Mouse (Mus musculus) hindbrain, embryonic 11.5 days (tissue): ENCODE results near the gene Neurod6. TPM values are rescaled to one million over a fixed set of nuclear protein-coding genes. Genes with fewer than 3 reads are reported as not detected.
A peak's percentile ranks its signal among the peaks of the same experiment; 100 is the strongest.

Experiments
- ATAC-seq: fragments of 200-750 bp; cut with Nextera tagmentation; 2 replicates; pipeline ENCODE4 v1.8.0; 2017; ENCODE audit warnings: mild to moderate bottlenecking, moderate TSS enrichment, moderate library complexity; ENCODE audit not compliant: low FRiP score
- DNase-seq: peaks from one replicate; pipeline ENCODE4 v3.0.0-alpha.2; 2015; ENCODE audit warnings: low spot score
- H3K27ac ChIP-seq: fragments of 300-500 bp; sonication (generic); 2 replicates; pipeline ENCODE4 v1.5.1; 2014; ENCODE audit warnings: mild to moderate bottlenecking, low read depth, low read length
- H3K27me3 ChIP-seq: fragments of 300-500 bp; sonication (generic); 2 replicates; pipeline ENCODE4 v1.6.1; 2014; ENCODE audit warnings: mild to moderate bottlenecking, low read length, moderate library complexity, mixed read lengths; ENCODE audit not compliant: control insufficient read depth, insufficient read depth
- H3K36me3 ChIP-seq: fragments of 300-500 bp; sonication (generic); 2 replicates; pipeline ENCODE4 v1.6.1; 2014; ENCODE audit warnings: mild to moderate bottlenecking, low read length, moderate library complexity, mixed read lengths; ENCODE audit not compliant: control insufficient read depth, insufficient read depth
- H3K4me1 ChIP-seq: fragments of 300-500 bp; sonication (generic); replicated peaks from 2 replicates; pipeline ENCODE4 v1.6.1; 2014; ENCODE audit warnings: low read length, mixed read lengths; ENCODE audit not compliant: control insufficient read depth, insufficient read depth
- H3K4me2 ChIP-seq: fragments of 300-500 bp; sonication (generic); replicated peaks from 2 replicates; pipeline ENCODE4 v1.6.1; 2014; ENCODE audit warnings: mild to moderate bottlenecking, low read depth, low read length
- H3K4me3 ChIP-seq: fragments of 300-500 bp; sonication (generic); 2 replicates; pipeline ENCODE4 v1.5.1; 2014; ENCODE audit warnings: low read depth, low read length
- H3K9ac ChIP-seq: fragments of 300-500 bp; sonication (generic); 2 replicates; pipeline ENCODE4 v1.6.1; 2014; ENCODE audit warnings: low read depth, low read length
- H3K9me3 ChIP-seq: fragments of 300-500 bp; sonication (generic); 2 replicates; pipeline ENCODE4 v1.6.1; 2016; ENCODE audit warnings: low read length; ENCODE audit not compliant: control insufficient read depth
- WGBS: fragments of 180-500 bp; shearing (Covaris S2); extraction: QIAGEN DNeasy Blood & Tissue Kit; methylation state at CpG from one replicate; pipeline ENCODE4 v1.1.7; 2014; 5-methylcytosine and 5-hydroxymethylcytosine counted together
- polyA plus RNA-seq: library from polyadenylated mRNA; unstranded; fragments of >200 nt; fragmentation: Nextera tagmentation; extraction: Ambion mirVana; gene quantifications from 2 replicates; pipeline ENCODE4 v1.2.1, GENCODE M21; 2014

Neurod6 gene
- polyA plus RNA-seq, 1 experiment from 2014 or later = 0.36 TPM

DNA sequence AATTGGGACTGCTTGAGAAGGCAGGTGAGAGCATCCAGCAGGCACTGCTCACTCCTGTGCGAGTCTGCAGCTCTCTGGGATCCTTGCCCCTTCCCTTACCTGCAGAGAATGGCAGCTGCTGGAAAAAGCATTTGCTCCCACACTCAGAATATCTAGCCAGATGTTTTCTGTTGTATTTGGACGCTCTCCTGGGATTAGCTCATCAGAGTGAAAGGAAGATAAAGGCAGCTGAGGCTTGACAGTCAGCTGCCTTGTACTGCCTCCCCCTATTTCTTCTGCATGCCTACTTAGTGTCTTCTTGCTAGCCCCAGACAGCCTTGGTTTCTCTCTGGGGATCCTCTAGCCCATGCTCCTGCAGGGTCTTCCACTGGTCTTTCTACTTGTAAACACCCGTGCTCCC lies 31.1 kb downstream of the Neurod6 start:
- H3K4me2 ChIP-seq = no peak overlapping the region
- no peak overlapping the region for H3K4me3 ChIP-seq
- ATAC-seq (no peak), DNase-seq (no peak)
- H3K27ac ChIP-seq = no peak overlapping the region
- no peak overlapping the region for H3K9ac ChIP-seq
- no peaks in the 10 kb centered on the region; the same call in 1 of the 2 replicates for H3K4me1 ChIP-seq
- H3K9me3 ChIP-seq = no peaks in the 10 kb centered on the region
- no peaks in the 10 kb centered on the region for H3K36me3 ChIP-seq
- 64% methylated on average over 3 of the region's 3 CpGs for WGBS
- H3K27me3 ChIP-seq = no peaks in the 10 kb centered on the region

- Histone ChIP-seq H3K27me3 (no peaks in the 10 kb centered on the region), H3K4me2 (no peak overlapping the region), H3K9me3 (no peaks in the 10 kb centered on the region), H3K27ac (no peak overlapping the region), H3K4me3 (no peak overlapping the region), H3K9ac (no peak overlapping the region), H3K36me3 (no peaks in the 10 kb centered on the region), H3K4me1 (no peaks in the 10 kb centered on the region; the same call in 1 of the 2 replicates)
- WGBS = 84% methylated on average over 8 of the region's 8 CpGs
- no peak for DNase-seq
- ATAC-seq = no peak
Observed at GRCm38 (mm10) chr6:55649581-55649980, 31.5 kb downstream of the Neurod6 start.

- no peak overlapping the region for H3K4me3 ChIP-seq
Observed at GRCm38 (mm10) chr6:55648886-55649285, 32.2 kb downstream of the Neurod6 start.

DNA sequence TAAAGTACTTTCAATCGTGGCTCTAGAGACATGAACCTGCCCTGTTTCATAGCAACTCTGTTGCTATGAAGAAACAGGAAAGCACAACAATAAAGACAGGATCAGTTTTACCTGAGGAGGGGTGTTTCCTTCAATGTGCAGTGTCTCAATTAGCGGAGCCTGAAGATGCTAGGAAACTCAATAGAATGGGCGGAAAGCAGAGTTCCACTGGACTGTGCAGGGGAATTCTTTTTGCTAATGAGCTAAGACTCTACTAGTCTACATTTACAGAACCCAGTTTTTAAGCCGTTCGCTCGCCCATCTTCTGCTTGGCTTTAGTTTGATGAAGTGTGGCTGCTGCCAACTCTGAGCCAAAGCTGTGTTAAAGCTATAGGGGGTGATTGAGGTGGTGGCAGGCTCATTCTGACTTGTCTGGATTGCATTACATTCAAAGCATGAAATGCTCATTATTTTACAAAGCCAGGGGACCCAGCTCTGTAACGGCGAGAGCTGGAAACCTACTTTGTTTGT lies 33.2 kb downstream of the Neurod6 start:
- no peaks in the 10 kb centered on the region for H3K27me3 ChIP-seq
- no peak overlapping the region for H3K9ac ChIP-seq
- no peak for ATAC-seq
- H3K4me2 ChIP-seq = no peak overlapping the region
- H3K4me3 ChIP-seq = no peak overlapping the region
- 76% methylated on average over 8 of the region's 8 CpGs for WGBS
- no peaks in the 10 kb centered on the region for H3K9me3 ChIP-seq
- no peaks in the 10 kb centered on the region; the same call in 1 of the 2 replicates for H3K4me1 ChIP-seq
- no peak for DNase-seq
- no peaks in the 10 kb centered on the region for H3K36me3 ChIP-seq
- no peak overlapping the region for H3K27ac ChIP-seq

More at GRCm38 (mm10) chr6:55648886-55649285, 32.2 kb downstream of the Neurod6 start:
- Histone ChIP-seq H3K27ac (no peak overlapping the region), H3K9ac (no peak overlapping the region), H3K9me3 (no peaks in the 10 kb centered on the region), H3K27me3 (no peaks in the 10 kb centered on the region), H3K4me1 (no peaks in the 10 kb centered on the region; the same call in 1 of the 2 replicates), H3K4me2 (no peak overlapping the region), H3K36me3 (no peaks in the 10 kb centered on the region)
- DNase-seq (no peak), ATAC-seq (no peak)
- WGBS = 69% methylated on average over 3 of the region's 3 CpGs

DNA sequence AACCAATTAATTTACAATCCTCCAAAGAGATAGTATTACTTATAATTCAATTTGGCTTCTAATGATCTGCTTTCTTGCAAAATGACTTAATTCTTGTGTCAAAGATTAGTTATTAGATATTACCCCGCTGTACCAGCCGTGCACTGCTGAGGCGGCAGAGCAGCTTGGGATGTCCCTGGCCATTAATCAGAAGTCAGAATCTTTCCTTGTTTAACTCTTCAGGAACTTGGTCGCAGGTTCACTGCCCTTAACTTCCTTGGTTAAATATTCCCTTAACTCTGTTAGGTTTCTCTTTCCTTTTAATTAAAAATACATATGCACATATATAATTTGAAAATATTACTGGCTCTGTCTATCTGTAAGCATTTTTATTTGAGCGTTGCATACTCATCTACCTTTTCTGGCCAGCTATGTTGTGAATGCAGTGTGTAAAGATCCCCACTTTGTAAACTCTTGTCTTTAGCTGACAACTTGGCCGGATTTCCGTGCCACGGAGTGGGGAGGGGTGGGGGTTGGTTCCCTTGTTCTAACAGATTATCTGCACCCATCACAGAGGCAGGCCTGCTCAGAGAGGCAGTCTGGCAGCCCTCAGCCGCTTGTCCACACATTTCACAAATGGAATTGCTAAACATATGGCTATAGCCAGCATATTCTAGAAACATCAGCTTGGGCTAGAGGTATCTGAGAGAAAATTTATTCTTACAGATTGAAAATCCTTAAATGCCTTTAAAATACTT lies 34.1 kb downstream of the Neurod6 start:
- no peak for ATAC-seq
- WGBS = 69% methylated on average over 9 of the region's 9 CpGs

GRCm38 (mm10) chr6:55646111-55646823 lies 34.8 kb downstream of the Neurod6 start:
- no peak overlapping the region for H3K4me3 ChIP-seq
- no peak overlapping the region for H3K4me2 ChIP-seq
- H3K4me1 ChIP-seq = no peaks in the 10 kb centered on the region; the same call in 1 of the 2 replicates
- no peak overlapping the region for H3K27ac ChIP-seq
- no peaks in the 10 kb centered on the region for H3K9me3 ChIP-seq
- 65% methylated on average over 14 of the region's 14 CpGs for WGBS
- DNase-seq (no peak), ATAC-seq (peak; percentile 56)
- H3K9ac ChIP-seq = no peak overlapping the region
- H3K36me3 ChIP-seq = no peaks in the 10 kb centered on the region
- no peaks in the 10 kb centered on the region for H3K27me3 ChIP-seq

More for the DNA sequence above, 34.1 kb downstream of the Neurod6 start:
- H3K36me3 ChIP-seq = no peaks in the 10 kb centered on the region
- no peaks in the 10 kb centered on the region for H3K27me3 ChIP-seq
- H3K9me3 ChIP-seq = no peaks in the 10 kb centered on the region
- no peak overlapping the region for H3K9ac ChIP-seq
- H3K4me2 ChIP-seq = no peak overlapping the region
- DNase-seq = no peak
- H3K4me3 ChIP-seq = no peak overlapping the region
- no peaks in the 10 kb centered on the region; the same call in 1 of the 2 replicates for H3K4me1 ChIP-seq
- no peak overlapping the region for H3K27ac ChIP-seq

- no peak overlapping the region for H3K4me3 ChIP-seq
- H3K9me3 ChIP-seq = no peaks in the 10 kb centered on the region
- no peak for DNase-seq
- H3K9ac ChIP-seq = no peak overlapping the region
- H3K4me1 ChIP-seq = no peaks in the 10 kb centered on the region
- H3K36me3 ChIP-seq = no peaks in the 10 kb centered on the region
- H3K27ac ChIP-seq = no peak overlapping the region
- H3K4me2 ChIP-seq = no peak overlapping the region
- 84% methylated on average over 1 of the region's 1 CpGs for WGBS
- no peak for ATAC-seq
- H3K27me3 ChIP-seq = no peaks in the 10 kb centered on the region
Observed at GRCm38 (mm10) chr6:55634662-55635061, 46.4 kb downstream of the Neurod6 start.
